Mouse (Mus musculus) urinary bladder, postnatal 14 days (tissue): Measurements from ENCODE around the gene Ptpra.
"Not testable (repeated sequence)": the region's sequence is repeated elsewhere in the genome, so short reads cannot be mapped to it uniquely, and the experiment has no call there.

Experiments
- DNase-seq: peaks from one replicate; pipeline ENCODE4 v3.0.0; 2021; ENCODE audit warnings: low spot score

Gene Ptpra

GRCm38 (mm10) chr2:130488600-130488999 lies 38.5 kb downstream of the Ptpra start:
- DNase-seq: no peak

GRCm38 (mm10) chr2:130491162-130491561 lies 41.1 kb downstream of the Ptpra start:
- DNase-seq: no peak

GRCm38 (mm10) chr2:130491587-130491986 lies 41.5 kb downstream of the Ptpra start:
- peak; percentile 28 for DNase-seq

GRCm38 (mm10) chr2:130495114-130495513 lies 45.0 kb downstream of the Ptpra start:
- DNase-seq: not testable (repeated sequence)

GRCm38 (mm10) chr2:130496037-130496436 lies 46.0 kb downstream of the Ptpra start:
- DNase-seq: no peak

- DNase-seq: no peak
These were observed 46.9 kb downstream of the Ptpra start for GRCm38 (mm10) chr2:130496931-130497330.

GRCm38 (mm10) chr2:130499546-130499945 lies 49.5 kb downstream of the Ptpra start:
- peak; percentile 23 for DNase-seq

- no peak for DNase-seq
These were observed 51.5 kb downstream of the Ptpra start for GRCm38 (mm10) chr2:130501556-130501955.

GRCm38 (mm10) chr2:130511616-130512015 lies 61.5 kb downstream of the Ptpra start:
- not testable (repeated sequence) for DNase-seq

- DNase-seq: no peak
These were observed 63.8 kb downstream of the Ptpra start for GRCm38 (mm10) chr2:130513907-130514306.

GRCm38 (mm10) chr2:130515791-130516190 lies 65.7 kb downstream of the Ptpra start:
- DNase-seq: no peak

GRCm38 (mm10) chr2:130521927-130522326 lies 71.8 kb downstream of the Ptpra start:
- DNase-seq: no peak

GRCm38 (mm10) chr2:130525480-130525879 lies 75.4 kb downstream of the Ptpra start:
- not testable (repeated sequence) for DNase-seq

GRCm38 (mm10) chr2:130528457-130528856 lies 78.4 kb downstream of the Ptpra start:
- no peak for DNase-seq

- DNase-seq: no peak
These were observed 79.2 kb downstream of the Ptpra start for GRCm38 (mm10) chr2:130529290-130529689.

GRCm38 (mm10) chr2:130529925-130530324 lies 79.8 kb downstream of the Ptpra start:
- no peak for DNase-seq

- no peak for DNase-seq
These were observed 82.1 kb downstream of the Ptpra start for GRCm38 (mm10) chr2:130532201-130532600.

GRCm38 (mm10) chr2:130535017-130535416 lies 84.9 kb downstream of the Ptpra start:
- DNase-seq: no peak

GRCm38 (mm10) chr2:130536890-130537289 lies 86.8 kb downstream of the Ptpra start:
- no peak for DNase-seq

- DNase-seq: no peak
These were observed 88.9 kb downstream of the Ptpra start for GRCm38 (mm10) chr2:130538876-130539546.

GRCm38 (mm10) chr2:130540266-130540665 lies 90.2 kb downstream of the Ptpra start:
- DNase-seq: no peak

- no peak for DNase-seq
These were observed 96.9 kb downstream of the Ptpra start for GRCm38 (mm10) chr2:130546957-130547356.

- no peak for DNase-seq
These were observed 104.8 kb downstream of the Ptpra start for GRCm38 (mm10) chr2:130554841-130555240.

- no peak for DNase-seq
These were observed 106.2 kb downstream of the Ptpra start for GRCm38 (mm10) chr2:130556292-130556691.
